Mouse (Mus musculus) E14TG2a.4 (cell line): ENCODE measurements around the gene Arl5b.

Experiments
- CTCF ChIP-seq: conservative IDR thresholded peaks from 2 replicates; pipeline ENCODE4 v1.5.1; 2014; ENCODE audit warnings: low read length
- POU5F1 ChIP-seq: IDR thresholded peaks from 2 replicates; pipeline ENCODE4 v1.6.1; 2014; ENCODE audit warnings: low read length, borderline replicate concordance

DNA sequence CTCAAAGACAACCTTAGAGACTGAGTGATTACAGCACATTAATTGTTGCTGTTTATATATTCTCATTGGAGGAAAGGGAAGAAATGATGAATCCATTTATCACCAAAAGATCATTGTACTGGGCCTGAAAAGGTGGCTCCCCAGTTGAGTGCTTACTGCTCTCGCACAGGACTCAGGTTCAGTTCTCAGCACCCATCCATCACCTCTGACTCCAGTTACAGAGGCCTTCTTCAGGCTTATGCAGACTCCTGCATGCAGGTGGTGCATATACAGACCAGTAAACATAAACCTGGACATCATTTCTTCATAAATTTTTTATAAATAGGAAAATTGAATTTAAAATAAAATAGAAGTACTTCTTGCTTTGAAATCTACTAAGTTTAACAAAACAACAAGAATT is 41.1 kb upstream of the Arl5b start:
- TF ChIP-seq POU5F1: no peak
- TF ChIP-seq CTCF: no peak
